Mouse (Mus musculus) liver, adult 2 months (tissue): Measurements from ENCODE around the gene Gpr182. TPM values are rescaled to one million over a fixed set of nuclear protein-coding genes. Genes with fewer than 3 reads are reported as not detected.

Experiments used
- DNase-seq: peaks from one replicate; pipeline ENCODE4 v3.0.0-alpha.2; 2011; ENCODE audit warnings: low read depth, low spot score; ENCODE audit errors: extremely low read depth
- H3K27ac ChIP-seq: fragments of 200-500 bp; replicated peaks from 2 replicates; pipeline ENCODE4 v1.5.1; 2012; ENCODE audit warnings: low read depth, mild to moderate bottlenecking, control low read depth, inconsistent platforms, low read length; ENCODE audit not compliant: insufficient read depth
- H3K27me3 ChIP-seq: fragments of 200-500 bp; 2 replicates; pipeline ENCODE4 v1.6.1; 2012; ENCODE audit warnings: mild to moderate bottlenecking, moderate library complexity, low read length, inconsistent platforms; ENCODE audit not compliant: control insufficient read depth, insufficient read depth
- H3K36me3 ChIP-seq: fragments of 200-500 bp; 2 replicates; pipeline ENCODE4 v1.6.1; 2012; ENCODE audit warnings: low read length, inconsistent platforms; ENCODE audit not compliant: control insufficient read depth, insufficient read depth
- H3K4me1 ChIP-seq: fragments of 200-500 bp; 2 replicates; pipeline ENCODE4 v1.6.1; 2011; ENCODE audit warnings: low read length; ENCODE audit not compliant: control insufficient read depth, insufficient read depth
- H3K4me3 ChIP-seq: fragments of 200-500 bp; 2 replicates; pipeline ENCODE4 v1.5.1; 2011; ENCODE audit warnings: low read depth, mild to moderate bottlenecking, control low read depth, low read length, moderate library complexity; ENCODE audit not compliant: insufficient read depth
- H3K79me2 ChIP-seq: fragments of 200-500 bp; 2 replicates; pipeline ENCODE4 v1.6.1; 2012; ENCODE audit warnings: inconsistent platforms, mild to moderate bottlenecking, low read length, moderate library complexity; ENCODE audit not compliant: control insufficient read depth, insufficient read depth
- H3K9ac ChIP-seq: fragments of 200-500 bp; 2 replicates; pipeline ENCODE4 v1.6.1; 2012; ENCODE audit warnings: low read depth, mild to moderate bottlenecking, control low read depth, inconsistent platforms, low read length
- CTCF ChIP-seq: fragments of 200-500 bp; IDR thresholded peaks from 2 replicates; pipeline ENCODE4 v1.5.1; 2011; ENCODE audit warnings: low read depth, low read length, control low read depth
- POLR2A ChIP-seq: fragments of 200-500 bp; IDR thresholded peaks from 2 replicates; pipeline ENCODE4 v1.6.1; 2011; ENCODE audit warnings: low read length, control low read depth; ENCODE audit not compliant: insufficient read depth; ENCODE audit errors: extremely low read depth
- WGBS: fragments of 180-500 bp; shearing (Covaris S2); methylation state at CpG from one replicate; pipeline ENCODE4 v1.1.7; 2018; 5-methylcytosine and 5-hydroxymethylcytosine counted together
- polyA plus RNA-seq: library from polyadenylated mRNA; depleted of rRNA; stranded (reverse); fragments of >200 nt; gene quantifications from 2 replicates; pipeline ENCODE4 v1.2.3, GENCODE M21; 2012
- total RNA-seq: library from RNA; depleted of rRNA; stranded (reverse); fragments of >200 nt; gene quantifications from 2 replicates; pipeline ENCODE4 v1.2.3, GENCODE M21; 2014

Gene Gpr182
- total and polyA plus RNA-seq, 2 experiments, result 4.8 to 26.2 TPM

- peak; percentile 95 for DNase-seq
- H3K36me3 ChIP-seq, result no peaks in the 10 kb centered on the region
- TF ChIP-seq CTCF, result no peak
- TF ChIP-seq POLR2A, result no peak
- H3K79me2 ChIP-seq, result no peaks in the 10 kb centered on the region
- 3% methylated on average over 3 of the region's 3 CpGs for WGBS
- no peak overlapping the region; the same call in 1 of the 2 replicates for H3K9ac ChIP-seq
- peak overlapping the region; percentile 91 for H3K27ac ChIP-seq
- peaks cover 27% of the 10 kb centered on the region for H3K4me1 ChIP-seq
- no peaks in the 10 kb centered on the region for H3K27me3 ChIP-seq
- no peak overlapping the region for H3K4me3 ChIP-seq
These were observed 3.7 kb upstream of the Gpr182 start for GRCm38 (mm10) chr10:127755246-127755645.

DNA sequence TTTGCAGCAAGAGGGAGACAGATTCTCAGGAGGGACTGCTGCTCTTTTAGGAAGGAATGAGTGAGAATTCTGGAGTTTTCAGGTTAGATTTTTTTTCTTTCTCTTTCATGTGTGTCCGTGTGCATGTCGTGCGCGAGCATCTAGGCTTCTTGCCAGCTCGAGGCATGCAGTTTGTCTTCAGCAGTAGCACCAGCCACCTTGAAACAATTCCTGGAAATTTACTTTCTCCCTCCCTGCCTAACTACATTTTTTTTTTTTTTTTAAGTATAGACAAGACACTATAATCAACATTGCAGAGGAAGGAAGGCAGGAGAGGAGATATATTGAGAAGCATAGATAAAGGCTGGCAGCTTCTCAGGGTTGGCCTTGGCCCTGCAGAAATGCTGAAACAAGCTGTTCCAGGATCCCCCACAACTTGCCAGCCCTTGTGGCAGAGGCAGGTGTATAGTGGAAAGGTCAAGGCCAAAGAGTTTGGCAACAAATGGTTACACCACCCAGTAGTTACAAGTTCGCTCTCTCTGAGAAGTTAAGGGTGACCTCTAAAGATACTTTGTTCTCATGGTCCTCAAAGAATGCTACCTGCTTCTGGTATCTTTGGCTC lies 3.1 kb upstream of the Gpr182 start:
- peak overlapping the region; percentile 91 for H3K27ac ChIP-seq
- peak overlapping the region; percentile 3; the same call in 1 of the 2 replicates for H3K9ac ChIP-seq
- no peaks in the 10 kb centered on the region for H3K36me3 ChIP-seq
- peaks cover 31% of the 10 kb centered on the region for H3K4me1 ChIP-seq
- no peaks in the 10 kb centered on the region for H3K27me3 ChIP-seq
- no peaks in the 10 kb centered on the region for H3K79me2 ChIP-seq
- WGBS, result 15% methylated on average over 6 of the region's 6 CpGs
- DNase-seq, result peak; percentile 96
- H3K4me3 ChIP-seq, result no peak overlapping the region
- TF ChIP-seq CTCF (no peak), POLR2A (no peak)

- Histone ChIP-seq H3K9ac (peak overlapping the region; percentile 51), H3K79me2 (peaks cover 3% of the 10 kb centered on the region; the same call in 1 of the 2 replicates), H3K4me3 (peak overlapping the region; percentile 58), H3K27me3 (no peaks in the 10 kb centered on the region), H3K27ac (peak overlapping the region; percentile 53), H3K36me3 (peaks cover 5% of the 10 kb centered on the region; the same call in 1 of the 2 replicates), H3K4me1 (peaks cover 31% of the 10 kb centered on the region)
- no peak for TF ChIP-seq POLR2A
- TF ChIP-seq CTCF, result no peak
- WGBS, result 62% methylated on average over 24 of the region's 24 CpGs
- no peak for DNase-seq
These were observed 1.3 kb downstream of the Gpr182 start for GRCm38 (mm10) chr10:127750136-127750777.

GRCm38 (mm10) chr10:127748847-127749612 lies 2.5 kb downstream of the Gpr182 start:
- Histone ChIP-seq H3K4me3 (peak overlapping the region; percentile 58), H3K4me1 (peaks cover 32% of the 10 kb centered on the region), H3K79me2 (peaks cover 8% of the 10 kb centered on the region; the same call in 1 of the 2 replicates), H3K36me3 (peaks cover 10% of the 10 kb centered on the region), H3K27ac (peak overlapping the region; percentile 76), H3K9ac (peak overlapping the region; percentile 51), H3K27me3 (no peaks in the 10 kb centered on the region)
- DNase-seq, result peak; percentile 94
- 6% methylated on average over 8 of the region's 8 CpGs for WGBS
- TF ChIP-seq CTCF (no peak), POLR2A (no peak)

DNA sequence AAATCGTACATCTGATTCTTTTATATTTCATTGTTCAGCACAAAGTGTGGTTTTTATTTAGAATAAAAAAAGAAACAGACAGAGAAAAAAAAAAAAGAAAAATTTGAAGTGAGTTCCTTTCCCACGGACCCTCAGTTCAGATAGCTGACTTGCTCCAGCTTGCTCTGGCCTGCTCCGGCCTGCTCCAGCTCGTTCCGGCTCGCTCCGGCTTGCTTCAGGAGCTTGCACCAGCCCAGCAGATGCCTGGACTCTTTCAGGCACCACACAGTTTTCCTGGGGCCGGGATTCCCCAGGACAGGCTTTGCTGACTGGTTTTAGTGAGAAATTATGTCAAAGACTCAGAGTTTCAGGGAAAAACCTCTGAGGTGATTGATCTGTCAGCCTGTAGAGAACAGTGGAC lies 4.3 kb downstream of the Gpr182 start:
- 79% methylated on average over 8 of the region's 8 CpGs for WGBS
- peaks cover 34% of the 10 kb centered on the region for H3K4me1 ChIP-seq
- DNase-seq, result no peak
- peak overlapping the region; percentile 76 for H3K27ac ChIP-seq
- peak overlapping the region; percentile 24; the same call in 1 of the 2 replicates for H3K4me3 ChIP-seq
- H3K79me2 ChIP-seq, result peaks cover 24% of the 10 kb centered on the region
- H3K36me3 ChIP-seq, result peaks cover 24% of the 10 kb centered on the region
- H3K9ac ChIP-seq, result peak overlapping the region; percentile 30; the same call in 1 of the 2 replicates
- no peaks in the 10 kb centered on the region for H3K27me3 ChIP-seq
- no peak for TF ChIP-seq CTCF
- TF ChIP-seq POLR2A, result no peak
